Mouse (Mus musculus) stomach, postnatal 0 days (tissue): ENCODE measurements around the gene Thsd7a.

Source experiments
- CTCF ChIP-seq: IDR thresholded peaks from 2 replicates; pipeline ENCODE4 v1.5.1; 2016; ENCODE audit warnings: antibody characterized with exemption, low read depth, mild to moderate bottlenecking, moderate library complexity
- EP300 ChIP-seq: optimal IDR thresholded peaks from 2 replicates; pipeline ENCODE3; 2016; ENCODE audit warnings: antibody characterized with exemption

DNA sequence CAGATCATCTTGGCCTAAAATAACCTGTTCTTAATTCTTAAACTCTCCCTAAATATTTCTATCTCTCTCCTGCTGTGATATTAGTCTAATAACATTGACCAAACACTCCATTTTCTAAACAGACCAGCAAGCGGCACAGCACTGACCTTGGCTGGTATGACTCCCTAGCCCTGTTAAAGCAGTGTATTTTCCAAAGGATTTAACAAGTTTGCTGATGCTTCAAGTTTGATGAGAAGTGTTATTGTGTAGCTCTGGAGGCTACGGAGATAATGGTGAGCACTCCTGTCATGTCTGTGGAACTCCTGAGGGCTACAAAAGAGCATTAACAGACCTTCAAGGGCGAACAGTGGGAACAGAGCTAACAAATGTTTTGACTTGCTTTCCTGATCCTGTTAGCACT, 168.1 kb downstream of the Thsd7a start:
- TF ChIP-seq CTCF (no peak), EP300 (no peak)
